In the genomic region with DNA sequence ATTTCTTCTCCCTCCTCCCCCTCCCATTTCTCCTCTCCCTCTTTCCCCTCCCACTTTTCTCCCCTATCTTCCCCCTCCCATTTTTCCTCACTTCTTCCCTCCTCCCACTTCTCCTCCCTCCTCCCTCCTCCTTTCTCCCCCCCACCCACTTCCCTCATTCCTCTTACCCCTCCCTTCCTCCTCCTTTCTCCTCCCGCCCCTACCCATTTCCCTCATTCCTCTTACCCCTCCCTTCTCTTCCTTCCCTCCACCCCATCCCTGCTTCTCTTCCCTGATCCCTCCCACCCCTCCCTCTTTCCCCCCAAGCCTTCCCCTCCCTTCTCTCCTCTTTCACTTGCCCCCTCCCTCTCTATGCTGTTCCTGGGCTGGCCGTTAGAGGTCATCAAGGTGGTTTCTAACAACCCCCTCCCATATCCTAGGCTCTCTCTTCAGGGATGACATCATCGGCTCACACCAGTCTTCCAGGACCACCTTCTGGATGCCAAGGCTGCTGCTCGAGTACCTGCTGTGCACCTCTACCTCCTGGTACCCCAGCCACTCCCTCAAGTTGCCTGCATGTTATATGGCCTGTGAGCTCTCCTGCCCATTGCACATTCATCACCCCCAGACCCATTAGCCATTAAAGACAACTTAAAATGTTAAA, we compare ENCODE assay signal across 17 mouse cellular contexts. TPM values are rescaled to one million over a fixed set of nuclear protein-coding genes. Genes with fewer than 3 reads are reported as not detected.
DNase-seq lines count a peak whose midpoint lies in the region; ATAC-seq lines count a peak whose summit lies in the region.
"Had no signal": no experiment of that assay in that cellular context is flagged by ENCODE, and none has a peak within 500 bp of the region (broad histone marks: within the 10 kb centered on the region; RNA-seq: fewer than 3 reads in every experiment).

No protein-coding gene starts in this region.

- peak overlapping the region; percentile 31 for H3K4me3 ChIP-seq in hindbrain, embryonic 15.5 days
- H3K4me3 ChIP-seq in hindbrain, embryonic 11.5 days (ENCODE audit: low read depth, low read length), result no peak overlapping the region
- peak overlapping the region; percentile 18; the same call in 1 of the 2 replicates for H3K4me3 ChIP-seq in midbrain, embryonic 15.5 days
- no peak overlapping the region for H3K4me3 ChIP-seq in midbrain, embryonic 14.5 days (replicated peaks; ENCODE audit: low read depth, low read length)
- H3K4me3 ChIP-seq: myocyte had no signal

- peak overlapping the region; percentile 38 for H3K4me2 ChIP-seq in hindbrain, embryonic 15.5 days
- H3K4me2 ChIP-seq in hindbrain, embryonic 11.5 days (replicated peaks; ENCODE audit: low read depth, low read length), result no peak overlapping the region
- 0 out of 2 replicates have a peak overlapping the region, but pooled peaks have one; percentile 15 for H3K4me2 ChIP-seq in midbrain, embryonic 15.5 days
- H3K4me2 ChIP-seq in midbrain, embryonic 14.5 days (ENCODE audit: low read length), result no peak overlapping the region

- H3K4me1 ChIP-seq in hindbrain, embryonic 15.5 days (replicated peaks), result peaks cover 6% of the 10 kb centered on the region
- peaks cover 2% of the 10 kb centered on the region for H3K4me1 ChIP-seq in hindbrain, embryonic 11.5 days (replicated peaks; ENCODE audit: control insufficient read depth, insufficient read depth, low read length)
- peaks cover 9% of the 10 kb centered on the region for H3K4me1 ChIP-seq in midbrain, embryonic 15.5 days
- 0 out of 2 replicates have a peak, but pooled peaks cover 3% of the 10 kb centered on the region for H3K4me1 ChIP-seq in midbrain, embryonic 14.5 days (ENCODE audit: control insufficient read depth, insufficient read depth, low read length)

- H3K9me3 ChIP-seq in hindbrain, embryonic 15.5 days, result no peaks in the 10 kb centered on the region
- H3K9me3 ChIP-seq in hindbrain, embryonic 11.5 days (ENCODE audit: control insufficient read depth, low read length), result no peaks in the 10 kb centered on the region
- H3K9me3 ChIP-seq in midbrain, embryonic 15.5 days, result no peaks in the 10 kb centered on the region; the same call in 1 of the 2 replicates
- peaks cover 20% of the 10 kb centered on the region for H3K9me3 ChIP-seq in midbrain, embryonic 14.5 days (ENCODE audit: control insufficient read depth, low read length)

- peak; percentile 28; the same call in 1 of the 2 replicates for ATAC-seq in hindbrain, embryonic 15.5 days (ENCODE audit: low FRiP score, low read depth)
- no peak for ATAC-seq in hindbrain, embryonic 11.5 days (ENCODE audit: low FRiP score)
- peak; percentile 29; the same call in 1 of the 2 replicates for ATAC-seq in midbrain, embryonic 15.5 days (replicated peaks)
- ATAC-seq in midbrain, embryonic 14.5 days (ENCODE audit: low FRiP score, low TSS enrichment), result no peak
- ATAC-seq: activated CD4-positive, CD25-positive, alpha-beta regulatory T cell, adult 4 months; CD4-positive, CD25-positive, alpha-beta regulatory T cell, adult 4 months had no signal

- H3K27me3 ChIP-seq in hindbrain, embryonic 15.5 days, result no peaks in the 10 kb centered on the region
- H3K27me3 ChIP-seq in hindbrain, embryonic 11.5 days (ENCODE audit: control insufficient read depth, insufficient read depth, low read length), result no peaks in the 10 kb centered on the region
- H3K27me3 ChIP-seq in midbrain, embryonic 15.5 days (replicated peaks), result no peaks in the 10 kb centered on the region
- H3K27me3 ChIP-seq in midbrain, embryonic 14.5 days (ENCODE audit: control insufficient read depth, insufficient read depth, low read length), result no peaks in the 10 kb centered on the region
- H3K27me3 ChIP-seq: embryonic facial prominence, embryonic 12.5 days; limb, embryonic 12.5 days had no signal

- H3K9ac ChIP-seq in hindbrain, embryonic 15.5 days, result no peak overlapping the region
- H3K9ac ChIP-seq in hindbrain, embryonic 11.5 days (ENCODE audit: low read depth, low read length), result no peak overlapping the region
- H3K9ac ChIP-seq in midbrain, embryonic 15.5 days, result no peak overlapping the region
- H3K9ac ChIP-seq in midbrain, embryonic 14.5 days (replicated peaks; ENCODE audit: low read length), result no peak overlapping the region
- H3K9ac ChIP-seq: embryonic facial prominence, embryonic 12.5 days; limb, embryonic 12.5 days; liver, embryonic 14.5 days had no signal

- 67% methylated on average over 4 of the region's 4 CpGs for WGBS in hindbrain, embryonic 15.5 days
- WGBS in hindbrain, embryonic 11.5 days, result 87% methylated on average over 4 of the region's 4 CpGs
- 78% methylated on average over 4 of the region's 4 CpGs for WGBS in midbrain, embryonic 15.5 days
- 83% methylated on average over 4 of the region's 4 CpGs for WGBS in midbrain, embryonic 14.5 days

- no peak overlapping the region for H3K27ac ChIP-seq in hindbrain, embryonic 15.5 days (replicated peaks)
- no peak overlapping the region for H3K27ac ChIP-seq in hindbrain, embryonic 11.5 days (ENCODE audit: low read depth, low read length)
- H3K27ac ChIP-seq in midbrain, embryonic 15.5 days, result no peak overlapping the region
- H3K27ac ChIP-seq in midbrain, embryonic 14.5 days (replicated peaks; ENCODE audit: low read depth, low read length), result no peak overlapping the region
- H3K27ac ChIP-seq: embryonic facial prominence, embryonic 12.5 days; kidney, postnatal 0 days; limb, embryonic 12.5 days; liver, embryonic 14.5 days had no signal

- peak; percentile 11 for DNase-seq in cerebellum, adult 11 months
- no peak for DNase-seq in cerebellum, adult 8-10 months
- no peak for DNase-seq in hindbrain, embryonic 11.5 days (ENCODE audit: low spot score)
- no peak for DNase-seq in midbrain, embryonic 14.5 days
- DNase-seq in yolk sac, embryonic 10.5 days (ENCODE audit: low spot score), result peak; percentile 82
- no peak for DNase-seq in right cerebral cortex, postnatal 14 days
- DNase-seq: heart, adult 11 months had no signal

- H3K36me3 ChIP-seq in hindbrain, embryonic 15.5 days, result peaks cover 11% of the 10 kb centered on the region
- H3K36me3 ChIP-seq in hindbrain, embryonic 11.5 days (ENCODE audit: control insufficient read depth, insufficient read depth, low read length), result no peaks in the 10 kb centered on the region
- H3K36me3 ChIP-seq in midbrain, embryonic 15.5 days (replicated peaks), result no peaks in the 10 kb centered on the region; the same call in 1 of the 2 replicates
- peaks cover 26% of the 10 kb centered on the region for H3K36me3 ChIP-seq in midbrain, embryonic 14.5 days (ENCODE audit: control insufficient read depth, insufficient read depth, low read length)

RNA-seq across cellular contexts. Expression of gene Rtl1, which starts 56.7 kb away (rescaled TPM):
- 1.8 and 1.9 TPM in 2 replicates for polyA plus RNA-seq in hindbrain, embryonic 15.5 days (2015; fragmentation: Nextera tagmentation; extraction: Ambion mirVana)
- polyA plus RNA-seq in hindbrain, embryonic 11.5 days (2014; fragmentation: Nextera tagmentation; extraction: Ambion mirVana), result 0.50 and 0.85 TPM in 2 replicates
- polyA plus RNA-seq in midbrain, embryonic 15.5 days (2015; fragmentation: Nextera tagmentation; extraction: Ambion mirVana), result 1.7 and 2.7 TPM in 2 replicates
- polyA plus RNA-seq in midbrain, embryonic 14.5 days (2014; fragmentation: Nextera tagmentation; extraction: Ambion mirVana), result 1.2 and 2.0 TPM in 2 replicates
- polyA plus RNA-seq: activated CD4-positive, CD25-positive, alpha-beta regulatory T cell, adult 4 months; CD4-positive, CD25-positive, alpha-beta regulatory T cell, adult 4 months; myocyte; spleen, adult 2 months had no signal

Comparison
In these comparisons a context has a peak if more than half of its experiments do, and no peak if none do; other contexts are left out.
1. DNase-seq: peak in cerebellum, adult 11 months (single experiment) and yolk sac, embryonic 10.5 days (single experiment); none in cerebellum, adult 8-10 months (single experiment), hindbrain, embryonic 11.5 days (single experiment), midbrain, embryonic 14.5 days (single experiment) and right cerebral cortex, postnatal 14 days (single experiment).
2. ATAC-seq: peak in hindbrain, embryonic 15.5 days (single experiment) and midbrain, embryonic 15.5 days (single experiment); none in hindbrain, embryonic 11.5 days (single experiment) and midbrain, embryonic 14.5 days (single experiment).
3. H3K4me2 ChIP-seq: peak in hindbrain, embryonic 15.5 days (single experiment) and midbrain, embryonic 15.5 days (single experiment); none in hindbrain, embryonic 11.5 days (single experiment) and midbrain, embryonic 14.5 days (single experiment).
4. H3K4me3 ChIP-seq: peak in hindbrain, embryonic 15.5 days (single experiment) and midbrain, embryonic 15.5 days (single experiment); none in hindbrain, embryonic 11.5 days (single experiment) and midbrain, embryonic 14.5 days (single experiment).